Comparison of ENCODE assay signal across 19 mouse cellular contexts in the genomic region with DNA sequence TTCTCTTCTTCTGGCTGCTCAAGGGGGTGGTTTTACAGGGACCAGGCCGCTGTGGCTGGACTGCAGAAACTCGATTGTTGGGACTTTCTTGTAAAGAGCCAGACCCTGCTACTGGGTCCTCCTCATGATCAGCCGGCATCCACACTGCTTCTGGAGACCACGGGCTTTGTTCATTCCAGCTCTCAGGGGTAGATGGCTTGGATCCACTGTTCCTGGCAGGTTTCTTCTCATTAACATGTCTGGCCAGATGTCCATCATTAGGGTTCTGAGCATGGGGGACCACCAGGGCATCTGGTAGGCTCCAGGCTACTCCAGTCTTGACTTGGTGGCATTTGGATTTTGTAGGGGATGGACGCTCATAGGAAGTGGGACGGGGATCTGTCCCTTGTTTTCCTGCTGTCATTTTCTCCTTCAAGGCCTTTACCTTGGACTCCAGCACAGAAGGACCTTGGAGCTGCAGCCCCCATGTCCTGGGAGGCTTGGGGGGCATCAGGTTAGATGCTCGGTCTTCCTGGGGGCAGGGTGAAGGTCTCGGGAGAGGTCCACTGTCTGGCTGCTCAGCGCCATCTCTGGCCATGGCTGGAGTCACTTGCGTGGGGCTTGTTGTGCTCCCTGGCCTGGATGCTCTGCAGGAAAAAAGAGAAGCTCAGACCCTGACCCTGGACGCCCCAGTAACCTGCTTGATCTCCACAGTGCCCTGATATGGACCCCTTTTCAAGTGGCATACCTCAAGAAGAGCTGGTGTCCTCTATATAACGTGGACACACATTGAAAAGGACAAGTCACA. TPM values are rescaled to one million over a fixed set of nuclear protein-coding genes. Genes with fewer than 3 reads are reported as not detected.
DNase-seq lines count a peak whose midpoint lies in the region; ATAC-seq and TF ChIP-seq lines count a peak whose summit lies in the region.
"Had no signal": no experiment of that assay in that cellular context is flagged by ENCODE, and none has a peak within 500 bp of the region (broad histone marks: within the 10 kb centered on the region; RNA-seq: fewer than 3 reads in every experiment).

No protein-coding gene starts in this region.

- 0 out of 2 replicates have a peak overlapping the region, but pooled peaks have one; percentile 5 for H3K27ac ChIP-seq in heart, embryonic 13.5 days (replicated peaks)
- H3K27ac ChIP-seq in hindbrain, postnatal 0 days, result no peak overlapping the region
- no peak overlapping the region for H3K27ac ChIP-seq in hindbrain, embryonic 13.5 days
- H3K27ac ChIP-seq: forebrain, embryonic 15.5 days; intestine, embryonic 15.5 days; limb, embryonic 12.5 days; liver, embryonic 12.5 days; neural tube, embryonic 13.5 days had no signal

- H3K27me3 ChIP-seq in heart, embryonic 13.5 days (replicated peaks), result no peaks in the 10 kb centered on the region
- no peaks in the 10 kb centered on the region for H3K27me3 ChIP-seq in hindbrain, postnatal 0 days (ENCODE audit: insufficient read depth, low read length)
- peaks cover 27% of the 10 kb centered on the region for H3K27me3 ChIP-seq in hindbrain, embryonic 13.5 days
- H3K27me3 ChIP-seq: limb, embryonic 12.5 days had no signal

- no peak for DNase-seq in heart, adult 9 months (ENCODE audit: low spot score in 2 of 2)
- no peak for DNase-seq in hindbrain, postnatal 0 days (ENCODE audit: low spot score)
- peak; percentile 22 for DNase-seq in retina, postnatal 1 day
- no peak for DNase-seq in retina, embryonic 14.5 days (ENCODE audit: low spot score)
- DNase-seq: adrenal gland, postnatal 10 days; cerebellum, adult 11 months; cerebellum, postnatal 25 days; embryo, embryonic 11 days; lung, adult 2 months; midbrain, embryonic 14.5 days; right cerebral cortex, postnatal 25 days had no signal

- H3K4me1 ChIP-seq in heart, embryonic 13.5 days, result peaks cover 65% of the 10 kb centered on the region
- peaks cover 3% of the 10 kb centered on the region for H3K4me1 ChIP-seq in hindbrain, postnatal 0 days (ENCODE audit: insufficient read depth, low read length)
- peaks cover 29% of the 10 kb centered on the region for H3K4me1 ChIP-seq in hindbrain, embryonic 13.5 days (replicated peaks)

- H3K9ac ChIP-seq in heart, embryonic 13.5 days, result 0 out of 2 replicates have a peak overlapping the region, but pooled peaks have one; percentile 7
- no peak overlapping the region for H3K9ac ChIP-seq in hindbrain, postnatal 0 days (replicated peaks; ENCODE audit: low read length)
- no peak overlapping the region for H3K9ac ChIP-seq in hindbrain, embryonic 13.5 days
- H3K9ac ChIP-seq: forebrain, embryonic 15.5 days; intestine, embryonic 15.5 days; limb, embryonic 12.5 days; liver, embryonic 12.5 days; neural tube, embryonic 13.5 days had no signal

- ATAC-seq in heart, embryonic 13.5 days (ENCODE audit: extremely low read depth, insufficient number of reproducible peaks, low FRiP score, low TSS enrichment), result no peak
- ATAC-seq in hindbrain, postnatal 0 days, result no peak
- ATAC-seq in hindbrain, embryonic 13.5 days (ENCODE audit: low FRiP score), result no peak
- ATAC-seq: forebrain, embryonic 15.5 days; intestine, embryonic 15.5 days; liver, embryonic 12.5 days had no signal

- H3K9me3 ChIP-seq in heart, embryonic 13.5 days, result no peaks in the 10 kb centered on the region
- H3K9me3 ChIP-seq in hindbrain, postnatal 0 days (ENCODE audit: low read length), result no peaks in the 10 kb centered on the region
- H3K9me3 ChIP-seq in hindbrain, embryonic 13.5 days, result no peaks in the 10 kb centered on the region
- H3K9me3 ChIP-seq: forebrain, embryonic 15.5 days; intestine, embryonic 15.5 days; limb, embryonic 12.5 days; liver, embryonic 12.5 days; neural tube, embryonic 13.5 days had no signal

- peaks cover 36% of the 10 kb centered on the region for H3K36me3 ChIP-seq in heart, embryonic 13.5 days
- H3K36me3 ChIP-seq in hindbrain, postnatal 0 days (ENCODE audit: insufficient read depth, low read length), result no peaks in the 10 kb centered on the region
- no peaks in the 10 kb centered on the region for H3K36me3 ChIP-seq in hindbrain, embryonic 13.5 days
- H3K36me3 ChIP-seq: forebrain, embryonic 15.5 days; intestine, embryonic 15.5 days; liver, embryonic 12.5 days; neural tube, embryonic 13.5 days had no signal

- WGBS in heart, embryonic 13.5 days, result 76% methylated on average over 12 of the region's 12 CpGs
- WGBS in hindbrain, postnatal 0 days, result 70% methylated on average over 12 of the region's 12 CpGs
- WGBS in hindbrain, embryonic 13.5 days, result 80% methylated on average over 12 of the region's 12 CpGs

- 0 out of 2 replicates have a peak overlapping the region, but pooled peaks have one; percentile 28 for H3K4me2 ChIP-seq in heart, embryonic 13.5 days
- H3K4me2 ChIP-seq in hindbrain, postnatal 0 days (ENCODE audit: low read depth, low read length), result no peak overlapping the region
- no peak overlapping the region for H3K4me2 ChIP-seq in hindbrain, embryonic 13.5 days
- H3K4me2 ChIP-seq: forebrain, embryonic 15.5 days; intestine, embryonic 15.5 days; limb, embryonic 12.5 days; liver, embryonic 12.5 days; neural tube, embryonic 13.5 days had no signal

- H3K4me3 ChIP-seq in heart, embryonic 13.5 days, result no peak overlapping the region
- H3K4me3 ChIP-seq in hindbrain, postnatal 0 days (ENCODE audit: low read length), result no peak overlapping the region
- H3K4me3 ChIP-seq in hindbrain, embryonic 13.5 days, result no peak overlapping the region
- H3K4me3 ChIP-seq: forebrain, embryonic 15.5 days; intestine, embryonic 15.5 days; limb, embryonic 12.5 days; liver, embryonic 12.5 days; megakaryocyte, embryonic 14.5 days; neural tube, embryonic 13.5 days had no signal

- TF ChIP-seq CTCF in hindbrain, postnatal 0 days (IDR thresholded peaks at IDR 0.05; ENCODE audit: low read depth), result 0 out of 2 replicates have a peak, but pooled peaks have one; percentile 10

RNA-seq across cellular contexts. Expression of a gene that starts 2.4 kb away (rescaled TPM):
- polyA plus RNA-seq in heart, embryonic 13.5 days (2015; fragmentation: Nextera tagmentation; extraction: Ambion mirVana), result 7.0 and 7.6 TPM in 2 replicates
- total RNA-seq in hindbrain, postnatal 0 days (2014; rRNA removed), result 16.1 and 18.8 TPM in 2 replicates
- 3.6 and 3.7 TPM in 2 replicates for polyA plus RNA-seq in hindbrain, postnatal 0 days (2015; fragmentation: Nextera tagmentation; extraction: Ambion mirVana)
- 3.9 and 4.7 TPM in 2 replicates for polyA plus RNA-seq in hindbrain, embryonic 13.5 days (2015; fragmentation: Nextera tagmentation; extraction: Ambion mirVana)
